Mouse (Mus musculus) embryonic fibroblast, embryonic 13.5 days (primary cell): ENCODE results near the gene Shank1.

Experiments used
- CTCF ChIP-seq: IDR thresholded peaks from 2 replicates; pipeline ENCODE4 v1.5.1; 2011; ENCODE audit warnings: mild to moderate bottlenecking, control low read depth, low read length, moderate library complexity, borderline replicate concordance; ENCODE audit not compliant: insufficient read depth
- POLR2A ChIP-seq: IDR thresholded peaks from 2 replicates; pipeline ENCODE4 v1.6.1; 2011; ENCODE audit warnings: low read depth, mild to moderate bottlenecking, control low read depth, low read length, moderate library complexity

DNA sequence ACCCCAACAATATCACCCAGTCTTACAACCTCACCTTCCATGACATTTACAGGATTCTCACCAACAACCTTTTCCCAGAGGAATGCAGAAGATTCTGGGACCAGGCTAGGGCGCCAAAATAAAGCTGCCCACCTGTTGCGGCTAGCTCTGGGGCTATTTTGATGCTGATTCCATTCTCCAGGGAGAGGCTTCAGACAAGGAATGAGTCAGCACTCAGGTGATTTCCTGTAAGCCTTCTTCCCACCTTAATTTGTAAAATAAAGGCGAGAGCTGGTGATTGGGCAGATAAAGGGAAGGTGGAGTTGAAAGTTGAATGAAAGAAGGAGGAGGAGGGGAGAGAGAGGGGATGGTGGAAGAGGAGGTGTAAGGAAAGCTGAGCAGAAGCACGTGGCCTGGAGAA lies 18.6 kb upstream of the Shank1 start:
- TF ChIP-seq CTCF (no peak), POLR2A (no peak)
